Mouse (Mus musculus) gastrocnemius, adult 18-20 months (tissue): ENCODE data around the gene Cmip. TPM values are rescaled to one million over a fixed set of nuclear protein-coding genes. Genes with fewer than 3 reads are reported as not detected.

Experiments
- DNase-seq: peaks from one replicate; pipeline ENCODE4 v3.0.0; 2021; ENCODE audit warnings: low spot score
- microRNA-seq: library from miRNA; unstranded; fragments of <30 nt; microRNA quantifications from one replicate; pipeline ENCODE4 v1.2.0, GENCODE M21; 2021
- total RNA-seq, 2 experiments: library from RNA; stranded (reverse); gene quantifications; 2 replicates each; pipeline ENCODE4 v1.2.3; 2021

Gene Cmip
- total RNA-seq, 2 experiments from 2014 or later = 6.8 to 8.5 TPM

DNA sequence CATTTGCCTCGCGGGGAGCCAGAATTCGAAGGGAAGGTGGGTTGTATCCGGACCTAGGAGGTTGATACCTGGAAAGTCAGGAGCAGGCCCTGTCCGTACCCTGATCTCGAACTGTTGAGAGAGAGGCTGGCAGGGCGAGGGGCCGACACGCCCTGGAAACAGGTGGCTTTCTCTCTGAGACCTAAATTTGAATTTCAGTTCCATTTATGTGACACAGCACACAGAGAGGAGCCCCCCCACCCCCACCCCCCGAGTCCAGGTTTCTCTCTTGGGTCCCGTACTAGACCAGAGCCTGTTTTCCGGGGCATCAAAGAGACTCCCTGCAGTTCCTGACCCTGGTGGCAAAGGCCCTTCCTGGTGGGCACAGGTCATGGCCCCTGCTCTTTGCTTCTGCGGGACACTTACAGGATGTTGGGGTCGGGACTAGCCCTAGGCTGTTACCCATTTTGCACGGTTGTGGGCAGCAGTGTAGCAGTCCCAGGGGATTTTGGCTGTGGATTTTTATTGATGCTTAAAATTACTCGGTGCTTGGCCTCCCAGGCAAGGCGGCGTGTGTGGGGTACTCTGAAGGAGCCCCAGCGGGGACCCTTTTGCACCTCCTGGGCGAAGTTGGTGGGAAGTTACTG, 242.2 kb downstream of the Cmip start:
- DNase-seq = no peak

DNA sequence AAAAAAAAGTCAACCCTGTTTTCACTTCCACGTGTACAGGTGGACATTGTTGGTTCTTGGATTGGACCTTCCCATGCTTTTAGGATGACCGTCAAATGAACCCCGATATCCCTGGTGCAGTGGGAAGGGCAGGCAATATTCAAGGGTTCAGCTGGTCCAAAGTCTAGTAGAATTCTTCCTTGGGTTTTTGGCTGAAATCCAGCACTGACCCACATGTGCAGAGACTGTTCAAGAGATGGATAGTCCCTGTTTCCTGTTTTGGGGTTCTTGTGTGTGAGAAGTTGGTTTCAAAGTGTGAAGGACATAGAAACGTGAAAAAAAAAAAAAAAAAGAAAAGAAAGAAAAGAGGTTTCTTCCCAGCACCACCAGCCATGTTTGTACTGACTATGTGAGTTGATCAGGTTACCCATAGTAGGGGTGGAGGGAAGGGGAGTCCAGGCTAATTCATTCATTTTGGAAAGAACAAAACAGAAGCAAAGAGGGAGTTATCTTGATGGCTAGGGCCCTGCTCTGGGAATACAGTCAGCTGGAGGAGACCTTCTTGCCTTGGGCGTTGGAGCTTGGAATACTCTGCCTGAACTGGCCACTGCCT, 243.5 kb downstream of the Cmip start:
- DNase-seq = no peak

- DNase-seq = no peak
Observed at GRCm38 (mm10) chr8:117501323-117501722, 244.5 kb downstream of the Cmip start.

DNA sequence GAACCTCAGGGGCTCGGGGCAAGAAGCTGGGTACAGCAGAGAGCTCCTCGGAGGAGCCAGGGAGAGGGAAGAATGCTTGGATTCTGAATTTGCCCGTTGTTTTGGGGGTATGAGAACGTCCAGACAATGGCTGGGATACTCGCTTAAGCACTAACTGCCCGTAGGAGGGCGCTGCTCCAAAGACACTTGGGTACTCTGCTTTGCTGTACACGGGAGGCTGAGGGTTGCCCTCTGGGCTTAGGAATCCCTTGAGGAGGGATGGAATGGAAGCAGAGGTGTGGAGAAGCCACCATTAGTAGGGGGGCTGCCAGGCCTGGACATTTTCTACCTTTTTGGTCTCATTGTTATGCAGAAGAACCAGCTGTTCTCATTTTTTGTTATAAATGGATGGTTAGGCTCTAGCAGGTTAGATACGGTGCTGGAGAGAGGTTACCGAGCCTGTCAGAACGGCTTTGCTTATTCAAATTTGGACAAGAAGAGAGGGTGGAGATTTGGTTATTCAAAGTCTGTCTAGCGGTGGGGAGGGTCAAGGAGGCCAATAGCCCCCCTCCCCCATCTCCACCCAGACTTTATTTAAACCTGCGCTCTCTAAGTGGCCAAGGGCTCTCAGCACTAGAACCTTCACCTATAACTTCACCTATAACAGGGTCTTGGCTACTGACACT, 246.7 kb downstream of the Cmip start:
- no peak for DNase-seq

- DNase-seq = no peak
Observed at GRCm38 (mm10) chr8:117507703-117508102, 250.8 kb downstream of the Cmip start.

Small RNA genes lying within 50 kb of the gene (microRNA-seq; reads per million reads assigned to microRNA genes)
- not detected for gene Mir7077
- not detected for gene Mir7078

Other genes with a start within 250 kb of the Cmip start
- under 1 TPM; 0.16 to 0.24 TPM for gene Pkd1l2, start 174.6 kb upstream of the Cmip start, total RNA-seq
- gene Bco1, start 161.2 kb upstream of the Cmip start, total RNA-seq = under 1 TPM in 1 of 2 experiments, not detected in 1; 0.12 TPM
- gene Gan, start 98.9 kb upstream of the Cmip start, total RNA-seq = 1 to 10 TPM; 4.7 to 5.2 TPM
- under 1 TPM; 0.53 to 0.93 TPM for gene Plcg2, start 241.2 kb downstream of the Cmip start, total RNA-seq